Mouse (Mus musculus): Measurements from ENCODE around the gene Ttyh1. TPM values are rescaled to one million over a fixed set of nuclear protein-coding genes. Genes with fewer than 3 reads are reported as not detected.

Gene Ttyh1
- 0.34 TPM for total RNA-seq (2023)

DNA sequence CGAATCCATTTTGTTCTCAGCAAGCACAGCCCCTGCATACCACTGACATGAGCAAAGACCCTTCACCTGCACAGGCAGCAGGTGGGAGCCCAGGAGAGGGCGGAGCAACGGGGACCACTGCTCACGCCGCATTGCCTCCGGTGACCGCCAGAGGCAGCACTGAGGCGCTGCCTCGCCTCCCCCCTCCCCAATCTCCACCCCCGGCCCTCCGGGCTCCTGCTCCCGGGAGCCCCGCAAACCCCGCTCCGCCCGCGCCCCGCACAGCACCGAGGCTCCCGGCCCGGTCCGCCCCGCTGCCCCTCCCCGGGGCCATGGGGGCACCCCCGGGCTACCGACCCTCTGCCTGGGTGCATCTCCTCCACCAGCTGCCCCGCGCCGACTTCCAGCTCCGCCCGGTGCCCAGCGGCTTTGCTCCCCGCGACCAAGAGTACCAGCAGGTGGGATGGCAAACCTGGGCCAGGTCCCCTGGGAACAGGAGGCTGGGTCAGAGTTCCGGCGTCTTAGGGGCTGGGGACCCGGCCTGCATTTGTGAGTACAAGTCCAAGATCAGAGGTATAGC, at the start of gene Ttyh1:
TSS of gene Ttyh1 (plus strand) at position 65 of the 559 bp plus-strand sequence.

DNA sequence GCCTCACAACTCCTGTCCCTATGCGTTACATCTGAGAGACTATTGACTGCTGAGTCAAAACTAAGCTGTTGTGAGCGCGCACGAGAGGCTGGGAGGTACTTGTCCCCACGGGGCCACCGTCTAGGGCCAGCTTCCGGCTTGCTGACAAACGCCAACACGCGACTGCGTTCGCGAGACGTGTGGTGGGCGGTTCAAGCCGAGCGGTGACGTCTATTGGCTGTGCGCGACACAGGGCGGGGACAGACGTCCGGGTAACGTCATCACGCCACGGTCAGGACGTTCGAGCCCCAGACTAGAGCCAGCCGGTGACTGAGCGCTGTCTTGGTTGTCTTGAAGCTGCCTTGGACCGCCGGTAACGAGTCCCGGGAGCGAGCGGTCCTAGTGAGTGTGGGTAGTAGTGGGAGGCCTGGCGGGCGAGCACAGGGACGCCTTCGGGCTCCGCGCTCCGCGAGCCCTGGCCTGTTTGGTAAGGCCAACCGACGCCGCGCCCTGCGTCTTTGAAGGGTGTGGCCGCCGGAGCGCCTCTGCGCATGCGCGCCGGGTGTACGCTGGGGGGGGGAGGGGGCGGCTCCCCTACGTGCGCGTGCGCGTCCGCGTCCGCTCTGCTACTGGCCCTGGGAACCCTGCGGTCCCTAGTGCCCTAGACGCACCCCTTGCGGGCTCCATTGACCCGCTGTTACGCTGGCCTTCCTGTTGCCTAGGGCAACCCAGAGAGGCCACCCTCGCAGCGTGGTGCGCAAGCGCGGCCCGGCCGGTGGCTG, 17.7 kb downstream of the Ttyh1 start, which contains the start of gene Leng8:
TSS of gene Leng8 (plus strand) at position 269 of the 761 bp plus-strand sequence.

DNA sequence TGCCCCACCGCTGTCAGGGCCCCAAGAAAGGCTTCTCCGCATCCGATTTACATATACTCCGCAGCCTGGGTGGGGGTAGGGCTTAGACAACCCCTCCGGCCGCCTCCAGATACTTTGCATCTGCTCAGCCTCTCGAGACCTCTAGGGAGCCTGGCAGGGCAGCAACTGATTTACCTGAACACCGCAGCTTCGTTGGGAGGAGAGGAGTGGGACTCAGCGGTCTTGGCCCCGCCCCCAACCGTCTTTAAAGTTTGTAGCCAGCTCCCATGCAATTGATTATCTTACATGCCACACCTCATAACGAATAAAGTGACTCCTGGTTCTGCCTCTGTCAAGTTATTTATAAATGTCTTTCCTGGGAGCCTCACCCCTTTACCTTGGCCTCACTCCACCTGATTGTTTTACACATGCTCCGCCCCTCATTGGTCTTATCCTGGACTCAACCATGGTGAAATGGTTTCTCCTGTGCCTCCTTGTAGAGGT, 30.9 kb downstream of the Ttyh1 start, which contains the start of gene Leng9:
TSS of gene Leng9 (minus strand) at position 316 of the 483 bp plus-strand sequence.

DNA sequence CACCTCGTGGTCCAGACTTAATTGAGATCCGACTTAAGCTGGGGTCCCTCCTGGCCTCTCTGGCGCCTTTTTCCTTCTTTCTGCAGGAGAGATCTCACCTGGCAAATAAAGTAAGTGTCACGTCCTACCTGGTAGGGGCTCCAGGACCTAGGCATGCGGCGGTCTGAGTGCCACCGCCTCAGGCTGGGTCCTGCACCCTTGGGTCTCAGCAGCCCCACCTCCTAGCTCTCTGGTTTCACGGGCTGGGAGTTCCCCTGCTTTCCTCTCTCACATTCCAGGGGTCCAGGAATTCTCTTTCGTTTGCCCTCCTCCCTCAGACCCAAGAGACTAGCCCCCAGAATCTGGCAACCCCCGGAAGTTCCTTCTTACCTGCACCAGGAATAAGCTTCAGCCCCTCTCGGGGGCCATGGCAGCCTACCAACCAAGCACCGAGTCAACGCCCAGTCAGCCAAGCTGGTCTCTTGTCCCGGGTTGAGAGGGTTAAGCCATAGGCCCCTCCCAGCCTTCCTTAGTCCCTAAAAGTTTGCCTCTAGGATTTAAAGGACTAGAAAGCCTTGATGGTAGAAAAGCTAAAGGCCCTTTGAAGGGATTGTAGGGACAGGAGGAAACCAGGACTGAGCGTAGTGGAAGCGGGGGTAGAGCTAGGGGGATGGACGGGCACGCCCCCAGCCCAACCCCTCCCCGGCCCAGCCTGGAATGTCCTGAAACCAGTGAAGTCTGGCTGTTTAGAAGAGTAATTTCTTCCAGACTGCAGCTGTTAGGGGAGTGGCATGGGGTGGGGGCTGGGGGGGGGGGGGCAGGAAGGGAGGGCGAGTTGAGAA, 45.1 kb downstream of the Ttyh1 start, which contains the start of gene Cdc42ep5:
TSS of gene Cdc42ep5 (minus strand) at position 771 of the 821 bp plus-strand sequence.

Other genes starting within 250 kb of the Ttyh1 start
- 0.24 TPM for gene Gm14548, start 221.3 kb upstream of the Ttyh1 start, total RNA-seq (2023)
- 0.43 TPM for gene Lilra6, start 203.9 kb upstream of the Ttyh1 start, total RNA-seq (2023)
- 10.1 TPM for gene Lair1, start 56.2 kb upstream of the Ttyh1 start, total RNA-seq (2023)
- gene Leng8, start 17.6 kb downstream of the Ttyh1 start, total RNA-seq (2023): 392 TPM
- 12.2 TPM for gene Leng9, start 31.0 kb downstream of the Ttyh1 start, total RNA-seq (2023)
- not detected for gene Cdc42ep5, start 45.5 kb downstream of the Ttyh1 start, total RNA-seq (2023)
- 0.55 TPM for gene Lilra5, start 118.3 kb downstream of the Ttyh1 start, total RNA-seq (2023)
- 2.9 TPM for gene Ncr1, start 218.3 kb downstream of the Ttyh1 start, total RNA-seq (2023)

Data from CD8-positive naive resting alpha-beta T cell, adult 57 days (primary cell).